Mouse (Mus musculus): ENCODE measurements around the gene Srd5a1.

DNA sequence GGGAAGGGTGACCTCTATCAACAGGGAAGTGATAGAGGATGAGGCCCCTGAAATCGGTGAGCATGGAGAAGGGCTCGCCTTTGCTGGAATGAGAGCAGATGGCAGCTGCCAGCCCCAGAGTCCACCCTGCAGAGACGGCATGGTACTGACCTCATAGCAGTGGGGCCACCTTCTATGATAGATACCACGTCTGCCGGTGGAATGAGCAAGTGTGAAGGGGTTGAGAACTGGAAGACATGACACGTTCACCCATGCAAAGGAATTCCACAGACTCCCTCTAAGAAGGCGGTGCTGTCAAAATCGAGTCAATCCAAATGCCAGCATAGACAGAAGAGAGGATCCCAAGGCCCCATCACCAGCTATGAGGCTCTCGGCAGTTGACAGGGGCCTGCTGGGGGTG lies 57.0 kb downstream of the Srd5a1 start:
- TF ChIP-seq CTCF (IDR thresholded peaks at IDR 0.05; ENCODE audit: insufficient read depth, low read length): no peak
- TF ChIP-seq POLR2A (IDR thresholded peaks at IDR 0.05; ENCODE audit: borderline replicate concordance, extremely low read depth, low read depth, low read length): no peak

Measured in lung, adult 2 months (tissue).